Mouse (Mus musculus): ENCODE measurements at regions not wholly inside any gene's neighbourhood (a gene's known extent, or its start where the extent isn't known, plus 50 kb on each side); places are given as distances from the start of the nearest gene placed in this dataset.

GRCm38 (mm10) chr12:26129511-26129910 is 285.5 kb downstream of the Rnf144a start:
- TF ChIP-seq POLR2A (IDR thresholded peaks at IDR 0.05; ENCODE audit: insufficient read depth, low read depth, low read length), result no peak
- no peak for TF ChIP-seq CTCF (IDR thresholded peaks at IDR 0.05)
- TF ChIP-seq EP300 (IDR thresholded peaks at IDR 0.05; ENCODE audit: insufficient read depth, low read depth, low read length), result no peak
